Mouse (Mus musculus): ENCODE data around the gene Lpin1. TPM values are rescaled to one million over a fixed set of nuclear protein-coding genes. Genes with fewer than 3 reads are reported as not detected.

Gene Lpin1
- polyA plus RNA-seq, 1 experiment from 2014 or later = 3.1 TPM

DNA sequence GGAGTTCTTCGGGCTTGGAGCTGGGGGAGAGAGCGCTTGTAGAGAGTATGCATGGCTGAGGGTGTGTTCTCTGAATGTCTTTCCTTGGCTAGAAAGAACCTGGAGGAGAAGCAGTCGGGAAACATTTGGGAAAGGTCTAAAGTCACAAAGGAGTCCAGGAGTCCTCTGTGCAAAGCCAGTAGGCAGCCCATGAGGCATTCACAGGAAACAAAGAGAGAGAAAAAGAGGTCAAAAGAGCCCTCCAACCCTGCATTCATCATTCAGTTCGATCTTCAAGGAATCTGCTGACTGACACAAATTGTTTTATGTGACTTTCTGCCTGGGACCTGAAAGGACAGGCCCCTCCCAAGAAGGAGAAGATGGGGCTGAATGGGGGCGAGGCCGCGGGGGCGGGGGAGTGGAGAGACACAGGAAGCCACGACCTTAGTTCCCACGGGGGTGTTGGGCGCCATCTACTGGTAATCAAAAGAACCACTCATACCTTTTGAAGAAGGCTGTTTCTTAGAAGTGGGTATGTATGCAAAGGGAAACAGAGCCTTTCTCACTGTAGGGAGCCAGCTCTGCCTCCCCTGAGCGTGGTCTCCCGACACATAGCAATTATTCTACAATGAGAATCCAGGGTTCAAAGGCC lies 101.5 kb downstream of the Lpin1 start:
- Histone ChIP-seq H3K4me2 (replicated peaks; ENCODE audit: low read depth) (peak overlapping the region; percentile 18; the same call in 1 of the 2 replicates), H3K27me3 (replicated peaks; ENCODE audit: control insufficient read depth, insufficient read depth, low read length) (no peaks in the 10 kb centered on the region), H3K4me3 (ENCODE audit: low read depth, low read length) (no peak overlapping the region), H3K27ac (ENCODE audit: low read depth, low read length) (no peak overlapping the region), H3K4me1 (replicated peaks; ENCODE audit: control insufficient read depth, insufficient read depth, low read length) (no peaks in the 10 kb centered on the region), H3K9me3 (ENCODE audit: control insufficient read depth) (no peaks in the 10 kb centered on the region), H3K9ac (ENCODE audit: low read depth, low read length) (no peak overlapping the region), H3K36me3 (ENCODE audit: control insufficient read depth, insufficient read depth) (no peaks in the 10 kb centered on the region)
- TF ChIP-seq CTCF (IDR thresholded peaks at IDR 0.05; ENCODE audit: low read depth) = peak; percentile 91
- WGBS = 17% methylated on average over 13 of the region's 13 CpGs
- no peak for ATAC-seq

- Histone ChIP-seq H3K27me3 (replicated peaks; ENCODE audit: control insufficient read depth, insufficient read depth, low read length) (no peaks in the 10 kb centered on the region), H3K4me3 (ENCODE audit: low read depth, low read length) (no peak overlapping the region), H3K4me2 (replicated peaks; ENCODE audit: low read depth) (no peak overlapping the region), H3K36me3 (ENCODE audit: control insufficient read depth, insufficient read depth) (no peaks in the 10 kb centered on the region), H3K9ac (ENCODE audit: low read depth, low read length) (no peak overlapping the region), H3K4me1 (replicated peaks; ENCODE audit: control insufficient read depth, insufficient read depth, low read length) (no peaks in the 10 kb centered on the region), H3K9me3 (ENCODE audit: control insufficient read depth) (no peaks in the 10 kb centered on the region), H3K27ac (ENCODE audit: low read depth, low read length) (no peak overlapping the region)
- no peak for TF ChIP-seq CTCF (IDR thresholded peaks at IDR 0.05; ENCODE audit: low read depth)
- 65% methylated on average over 17 of the region's 17 CpGs for WGBS
- no peak for ATAC-seq
Measured at GRCm38 (mm10) chr12:16506796-16507790, 103.7 kb downstream of the Lpin1 start.

DNA sequence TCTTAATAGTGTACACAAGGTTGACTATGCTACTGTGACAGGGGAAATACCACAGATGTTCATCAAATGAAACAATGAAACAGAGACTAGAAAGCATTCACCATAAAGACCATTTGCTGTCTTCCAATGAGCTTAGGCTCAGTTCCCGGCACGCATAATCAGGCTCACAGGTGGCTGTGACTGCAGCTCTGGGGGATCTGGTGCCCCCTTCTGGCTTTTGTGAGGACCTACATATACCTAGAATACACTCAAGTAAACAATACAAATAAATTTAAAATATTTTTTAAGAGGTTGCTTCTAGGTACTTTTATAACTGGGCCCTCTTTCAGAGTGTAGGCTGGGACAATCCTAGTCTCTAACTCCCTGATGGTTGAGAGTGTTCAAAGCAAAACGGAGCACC lies 106.5 kb downstream of the Lpin1 start:
- Histone ChIP-seq H3K4me2 (replicated peaks; ENCODE audit: low read depth) (no peak overlapping the region), H3K4me1 (replicated peaks; ENCODE audit: control insufficient read depth, insufficient read depth, low read length) (no peaks in the 10 kb centered on the region), H3K9ac (ENCODE audit: low read depth, low read length) (no peak overlapping the region), H3K36me3 (ENCODE audit: control insufficient read depth, insufficient read depth) (no peaks in the 10 kb centered on the region), H3K27me3 (replicated peaks; ENCODE audit: control insufficient read depth, insufficient read depth, low read length) (no peaks in the 10 kb centered on the region), H3K4me3 (ENCODE audit: low read depth, low read length) (no peak overlapping the region), H3K27ac (ENCODE audit: low read depth, low read length) (no peak overlapping the region), H3K9me3 (ENCODE audit: control insufficient read depth) (no peaks in the 10 kb centered on the region)
- TF ChIP-seq CTCF (IDR thresholded peaks at IDR 0.05; ENCODE audit: low read depth) = peak; percentile 29; the same call in 1 of the 2 replicates
- ATAC-seq = no peak
- WGBS = 86% methylated on average over 3 of the region's 3 CpGs

DNA sequence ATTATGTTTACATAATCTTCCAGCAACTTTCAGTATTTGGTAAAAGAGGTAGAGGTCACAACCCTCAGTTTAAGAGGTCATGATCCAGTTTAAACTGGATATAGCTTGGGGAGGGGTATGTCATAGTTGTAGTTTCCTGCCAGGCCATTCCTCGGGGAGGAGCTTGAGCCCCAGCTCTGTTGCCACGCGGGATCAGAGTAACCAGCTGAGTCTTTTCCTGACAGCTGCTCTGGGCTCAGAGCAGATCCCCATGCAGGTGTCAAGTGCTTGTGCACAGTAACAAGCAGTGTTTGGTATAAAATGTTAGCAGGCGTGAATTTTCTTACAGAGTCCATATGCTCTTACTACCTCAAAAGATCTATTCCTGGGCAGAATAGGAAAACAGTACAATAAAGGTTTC lies 112.8 kb downstream of the Lpin1 start:
- 25% methylated on average over 4 of the region's 4 CpGs for WGBS
- Histone ChIP-seq H3K36me3 (ENCODE audit: control insufficient read depth, insufficient read depth) (no peaks in the 10 kb centered on the region), H3K9me3 (ENCODE audit: control insufficient read depth) (no peaks in the 10 kb centered on the region), H3K27ac (ENCODE audit: low read depth, low read length) (no peak overlapping the region), H3K4me3 (ENCODE audit: low read depth, low read length) (no peak overlapping the region), H3K9ac (ENCODE audit: low read depth, low read length) (no peak overlapping the region), H3K27me3 (replicated peaks; ENCODE audit: control insufficient read depth, insufficient read depth, low read length) (no peaks in the 10 kb centered on the region), H3K4me1 (replicated peaks; ENCODE audit: control insufficient read depth, insufficient read depth, low read length) (no peaks in the 10 kb centered on the region), H3K4me2 (replicated peaks; ENCODE audit: low read depth) (no peak overlapping the region)
- no peak for TF ChIP-seq CTCF (IDR thresholded peaks at IDR 0.05; ENCODE audit: low read depth)
- ATAC-seq = no peak

- no peak overlapping the region for H3K4me2 ChIP-seq (replicated peaks; ENCODE audit: low read depth)
- H3K4me3 ChIP-seq (ENCODE audit: low read depth, low read length) = no peak overlapping the region
- WGBS = 69% methylated on average over 6 of the region's 6 CpGs
- ATAC-seq = no peak
- no peak for TF ChIP-seq CTCF (IDR thresholded peaks at IDR 0.05; ENCODE audit: low read depth)
- no peaks in the 10 kb centered on the region for H3K27me3 ChIP-seq (replicated peaks; ENCODE audit: control insufficient read depth, insufficient read depth, low read length)
- no peaks in the 10 kb centered on the region for H3K9me3 ChIP-seq (ENCODE audit: control insufficient read depth)
- no peak overlapping the region for H3K27ac ChIP-seq (ENCODE audit: low read depth, low read length)
- no peak overlapping the region for H3K9ac ChIP-seq (ENCODE audit: low read depth, low read length)
- no peaks in the 10 kb centered on the region for H3K36me3 ChIP-seq (ENCODE audit: control insufficient read depth, insufficient read depth)
- no peaks in the 10 kb centered on the region for H3K4me1 ChIP-seq (replicated peaks; ENCODE audit: control insufficient read depth, insufficient read depth, low read length)
Measured at GRCm38 (mm10) chr12:16492713-16493112, 118.1 kb downstream of the Lpin1 start.

GRCm38 (mm10) chr12:16488899-16489298 lies 121.9 kb downstream of the Lpin1 start:
- Histone ChIP-seq H3K4me3 (ENCODE audit: low read depth, low read length) (no peak overlapping the region), H3K27ac (ENCODE audit: low read depth, low read length) (no peak overlapping the region), H3K36me3 (ENCODE audit: control insufficient read depth, insufficient read depth) (no peaks in the 10 kb centered on the region), H3K9me3 (ENCODE audit: control insufficient read depth) (no peaks in the 10 kb centered on the region), H3K4me1 (replicated peaks; ENCODE audit: control insufficient read depth, insufficient read depth, low read length) (no peaks in the 10 kb centered on the region), H3K9ac (ENCODE audit: low read depth, low read length) (no peak overlapping the region), H3K4me2 (replicated peaks; ENCODE audit: low read depth) (no peak overlapping the region), H3K27me3 (replicated peaks; ENCODE audit: control insufficient read depth, insufficient read depth, low read length) (no peaks in the 10 kb centered on the region)
- ATAC-seq = no peak
- no peak for TF ChIP-seq CTCF (IDR thresholded peaks at IDR 0.05; ENCODE audit: low read depth)
